23 mouse cellular contexts compared by ENCODE assay signal in genomic region chr6:36695481-36695880, GRCm38 (mm10).
DNase-seq lines count a peak whose midpoint lies in the region; ATAC-seq and TF ChIP-seq lines count a peak whose summit lies in the region.
"Had no signal": no experiment of that assay in that cellular context is flagged by ENCODE, and none has a peak within 500 bp of the region (broad histone marks: within the 10 kb centered on the region; RNA-seq: fewer than 3 reads in every experiment).

No protein-coding gene starts in this region.

- no peak overlapping the region for H3K27ac ChIP-seq in kidney, adult 2 months (ENCODE audit: insufficient read depth, low read depth, low read length)
- no peak overlapping the region for H3K27ac ChIP-seq in midbrain, embryonic 10.5 days (replicated peaks)
- no peak overlapping the region for H3K27ac ChIP-seq in midbrain, embryonic 16.5 days (ENCODE audit: low read length)
- H3K27ac ChIP-seq: gastrocnemius, adult 2 months; left cerebral cortex, adult 2 months; limb, embryonic 12.5 days; liver, embryonic 15.5 days; midbrain, embryonic 13.5 days had no signal

- H3K9ac ChIP-seq in midbrain, embryonic 16.5 days (ENCODE audit: low read depth, low read length) = no peak overlapping the region
- H3K9ac ChIP-seq: limb, embryonic 12.5 days; liver, embryonic 15.5 days; midbrain, embryonic 13.5 days had no signal

- H3K9me3 ChIP-seq in midbrain, embryonic 10.5 days (replicated peaks) = no peaks in the 10 kb centered on the region
- no peaks in the 10 kb centered on the region for H3K9me3 ChIP-seq in midbrain, embryonic 16.5 days (replicated peaks; ENCODE audit: control insufficient read depth, low read length, poor library complexity, severe bottlenecking)
- H3K9me3 ChIP-seq: limb, embryonic 12.5 days; liver, embryonic 15.5 days; midbrain, embryonic 13.5 days had no signal

- 43% methylated on average over 3 of the region's 3 CpGs for WGBS in kidney, adult 2 months
- 49% methylated on average over 3 of the region's 3 CpGs for WGBS in midbrain, embryonic 10.5 days
- 52% methylated on average over 3 of the region's 3 CpGs for WGBS in midbrain, embryonic 16.5 days

- no peak for TF ChIP-seq CTCF in kidney, adult 2 months (conservative IDR thresholded peaks at IDR 0.05; ENCODE audit: insufficient read depth, insufficient read length, low read depth, low read length)

- no peak overlapping the region for H3K4me3 ChIP-seq in kidney, adult 2 months (ENCODE audit: insufficient read depth, low read depth, low read length)
- no peak overlapping the region for H3K4me3 ChIP-seq in midbrain, embryonic 10.5 days
- no peak overlapping the region for H3K4me3 ChIP-seq in midbrain, embryonic 16.5 days (ENCODE audit: low read depth, low read length)
- H3K4me3 ChIP-seq: gastrocnemius, adult 2 months; left cerebral cortex, adult 2 months; limb, embryonic 12.5 days; liver, embryonic 15.5 days; midbrain, embryonic 13.5 days; myocyte had no signal

- no peaks in the 10 kb centered on the region for H3K27me3 ChIP-seq in kidney, adult 2 months (replicated peaks; ENCODE audit: control insufficient read depth, insufficient read depth, low read length)
- no peaks in the 10 kb centered on the region for H3K27me3 ChIP-seq in midbrain, embryonic 10.5 days (ENCODE audit: low read depth, poor library complexity, severe bottlenecking)
- no peaks in the 10 kb centered on the region for H3K27me3 ChIP-seq in midbrain, embryonic 16.5 days (ENCODE audit: control insufficient read depth, insufficient read depth, low read depth, low read length)
- H3K27me3 ChIP-seq: CH12.LX; limb, embryonic 12.5 days; liver, embryonic 15.5 days; midbrain, embryonic 13.5 days had no signal

- no peaks in the 10 kb centered on the region for H3K4me1 ChIP-seq in kidney, adult 2 months (ENCODE audit: control insufficient read depth, insufficient read depth, low read length)
- peaks cover 5% of the 10 kb centered on the region for H3K4me1 ChIP-seq in midbrain, embryonic 10.5 days
- H3K4me1 ChIP-seq in midbrain, embryonic 16.5 days (ENCODE audit: control insufficient read depth, insufficient read depth, low read length) = no peaks in the 10 kb centered on the region
- H3K4me1 ChIP-seq: limb, embryonic 12.5 days; liver, embryonic 15.5 days; midbrain, embryonic 13.5 days had no signal

- TF ChIP-seq POLR2A in kidney, adult 2 months (IDR thresholded peaks at IDR 0.05; ENCODE audit: low read depth, low read length) = no peak

- no peak for ATAC-seq in midbrain, embryonic 16.5 days
- ATAC-seq: hindbrain, embryonic 16.5 days; lung, postnatal 0 days; midbrain, embryonic 13.5 days had no signal

- no peak overlapping the region for H3K4me2 ChIP-seq in midbrain, embryonic 16.5 days (ENCODE audit: low read length)
- H3K4me2 ChIP-seq: limb, embryonic 12.5 days; liver, embryonic 15.5 days; midbrain, embryonic 13.5 days had no signal

- no peaks in the 10 kb centered on the region for H3K36me3 ChIP-seq in kidney, adult 2 months (ENCODE audit: control insufficient read depth, insufficient read depth, low read length)
- H3K36me3 ChIP-seq in midbrain, embryonic 10.5 days = no peaks in the 10 kb centered on the region
- no peaks in the 10 kb centered on the region for H3K36me3 ChIP-seq in midbrain, embryonic 16.5 days (ENCODE audit: control insufficient read depth, insufficient read depth, low read length)
- H3K36me3 ChIP-seq: limb, embryonic 12.5 days; liver, embryonic 15.5 days; midbrain, embryonic 13.5 days had no signal

- DNase-seq in kidney, adult 2 months = peak; percentile 20
- no peak for DNase-seq in kidney, postnatal 14 days
- peak; percentile 19 for DNase-seq in midbrain, embryonic 10.5 days (ENCODE audit: low spot score)
- DNase-seq in embryo, embryonic 9.5 days (ENCODE audit: extremely low spot score) = peak; percentile 43
- DNase-seq in yolk sac, embryonic 10.5 days (ENCODE audit: low spot score) = peak; percentile 3
- DNase-seq in heart, adult 18-20 months = no peak
- DNase-seq in liver = no peak
- DNase-seq: cerebellum, adult 2 months; cerebellum, postnatal 36 days; gastrocnemius, adult 2 months; heart, adult 11 months; heart, postnatal 36 days; layer of hippocampus, adult 9-11 months; thymus, adult 2 months had no signal

Comparison
In these comparisons a context has a peak if more than half of its experiments do, and no peak if none do; other contexts are left out.
1. DNase-seq: peak in kidney, adult 2 months (single experiment), midbrain, embryonic 10.5 days (single experiment), embryo, embryonic 9.5 days (single experiment) and yolk sac, embryonic 10.5 days (single experiment); none in kidney, postnatal 14 days (single experiment), heart, adult 18-20 months (0 of 2) and liver (single experiment).